Mouse (Mus musculus) lung, postnatal 36 days (tissue): Measurements from ENCODE around the gene Mta2.
A peak's percentile ranks its signal among the peaks of the same experiment; 100 is the strongest.
"Not testable (repeated sequence)": the region's sequence is repeated elsewhere in the genome, so short reads cannot be mapped to it uniquely, and the experiment has no call there.

Experiments
- DNase-seq: peaks from one replicate; pipeline ENCODE4 v3.0.0; 2022; ENCODE audit warnings: mixed read lengths

The Mta2 gene

GRCm38 (mm10) chr19:8941515-8942217 is at the start of gene Mta2:
Gene Mta2, plus strand, starts transcription at chr19:8941875.
- DNase-seq = peak; percentile 96

- peak; percentile 88 for DNase-seq
Observed at GRCm38 (mm10) chr19:8892829-8893766, 48.6 kb upstream of the Mta2 start, which contains the start of gene Ints5. Gene Ints5, plus strand, starts transcription at chr19:8893005.

GRCm38 (mm10) chr19:8895397-8895960 is 46.2 kb upstream of the Mta2 start:
- DNase-seq = no peak

GRCm38 (mm10) chr19:8896231-8896630 is 45.4 kb upstream of the Mta2 start:
- DNase-seq = not testable (repeated sequence)

- peak; percentile 44 for DNase-seq
Observed at GRCm38 (mm10) chr19:8897211-8897864, 44.3 kb upstream of the Mta2 start.

- DNase-seq = peak; percentile 98
Observed at GRCm38 (mm10) chr19:8897865-8898495, 43.7 kb upstream of the Mta2 start, which contains the start of gene Ganab. Gene Ganab, plus strand, starts transcription at chr19:8898071.

- DNase-seq = no peak
Observed at GRCm38 (mm10) chr19:8898576-8898975, 43.1 kb upstream of the Mta2 start.

GRCm38 (mm10) chr19:8899079-8899478 is 42.6 kb upstream of the Mta2 start:
- no peak for DNase-seq

GRCm38 (mm10) chr19:8903412-8903811 is 38.3 kb upstream of the Mta2 start:
- DNase-seq = no peak

- no peak for DNase-seq
Observed at GRCm38 (mm10) chr19:8908531-8908930, 33.1 kb upstream of the Mta2 start.

GRCm38 (mm10) chr19:8911810-8912209 is 29.9 kb upstream of the Mta2 start:
- DNase-seq = no peak

GRCm38 (mm10) chr19:8914212-8914611 is 27.5 kb upstream of the Mta2 start:
- DNase-seq = no peak

- DNase-seq = no peak
Observed at GRCm38 (mm10) chr19:8919000-8919399, 22.7 kb upstream of the Mta2 start.

GRCm38 (mm10) chr19:8919684-8920072 is 22.0 kb upstream of the Mta2 start:
- no peak for DNase-seq

- peak; percentile 98 for DNase-seq
Observed at GRCm38 (mm10) chr19:8920073-8920736, 21.5 kb upstream of the Mta2 start, which contains the start of gene B3gat3. Gene B3gat3, plus strand, starts transcription at chr19:8920374.

- DNase-seq = peak; percentile 70
Observed at GRCm38 (mm10) chr19:8920836-8921291, 20.8 kb upstream of the Mta2 start.

GRCm38 (mm10) chr19:8921741-8922140 is 19.9 kb upstream of the Mta2 start:
- no peak for DNase-seq

GRCm38 (mm10) chr19:8926766-8927165 is 14.9 kb upstream of the Mta2 start:
- no peak for DNase-seq

GRCm38 (mm10) chr19:8927891-8928525 is 13.7 kb upstream of the Mta2 start:
- no peak for DNase-seq

GRCm38 (mm10) chr19:8928689-8929223 is 12.9 kb upstream of the Mta2 start:
- no peak for DNase-seq
